Mouse (Mus musculus) lung, postnatal 10 days (tissue): ENCODE results near the gene Unc13d.
"Not testable (repeated sequence)": the region's sequence is repeated elsewhere in the genome, so short reads cannot be mapped to it uniquely, and the experiment has no call there.

Experiments
- DNase-seq: peaks from one replicate; pipeline ENCODE4 v3.0.0; 2021

Gene Unc13d

GRCm38 (mm10) chr11:116100385-116100784 is 22.6 kb upstream of the Unc13d start:
- DNase-seq, result peak; percentile 78

- no peak for DNase-seq
These were observed 21.7 kb upstream of the Unc13d start for GRCm38 (mm10) chr11:116099462-116099861.

- DNase-seq, result no peak
These were observed 21.1 kb upstream of the Unc13d start for GRCm38 (mm10) chr11:116098711-116099460.

GRCm38 (mm10) chr11:116096213-116097108 is 18.7 kb upstream of the Unc13d start:
- DNase-seq, result no peak

- DNase-seq, result peak; percentile 79
These were observed 17.8 kb upstream of the Unc13d start for GRCm38 (mm10) chr11:116095573-116095972.

GRCm38 (mm10) chr11:116093771-116094565 is 16.2 kb upstream of the Unc13d start:
- no peak for DNase-seq

- DNase-seq, result not testable (repeated sequence)
These were observed 15.2 kb upstream of the Unc13d start for GRCm38 (mm10) chr11:116092959-116093358.

- no peak for DNase-seq
These were observed 13.8 kb upstream of the Unc13d start for GRCm38 (mm10) chr11:116091591-116091990.

GRCm38 (mm10) chr11:116089545-116089944 is 11.8 kb upstream of the Unc13d start:
- no peak for DNase-seq

- DNase-seq, result no peak
These were observed 11.1 kb upstream of the Unc13d start for GRCm38 (mm10) chr11:116088741-116089394.

- DNase-seq, result no peak
These were observed 10.4 kb upstream of the Unc13d start for GRCm38 (mm10) chr11:116088188-116088587.

GRCm38 (mm10) chr11:116087194-116088130 is 9.7 kb upstream of the Unc13d start:
- peak; percentile 95 for DNase-seq

- DNase-seq, result peak; percentile 99
These were observed 8.8 kb upstream of the Unc13d start, which contains the start of gene Wbp2 for GRCm38 (mm10) chr11:116086258-116087193. TSS of gene Wbp2 (minus strand) at chr11:116086995.

- DNase-seq, result no peak
These were observed 6.4 kb upstream of the Unc13d start for GRCm38 (mm10) chr11:116084166-116084565.

- no peak for DNase-seq
These were observed 5.4 kb upstream of the Unc13d start for GRCm38 (mm10) chr11:116083096-116083672.

GRCm38 (mm10) chr11:116081081-116081480 is 3.3 kb upstream of the Unc13d start:
- DNase-seq, result peak; percentile 75

- no peak for DNase-seq
These were observed 1.8 kb upstream of the Unc13d start for GRCm38 (mm10) chr11:116079511-116079910.

- DNase-seq, result no peak
These were observed 1.0 kb upstream of the Unc13d start for GRCm38 (mm10) chr11:116078676-116079320.

GRCm38 (mm10) chr11:116078221-116078620 is 460 bp upstream of the Unc13d start:
- DNase-seq, result peak; percentile 86
